Mouse (Mus musculus) neural tube, embryonic 10.5 days (tissue): Measurements from ENCODE around the gene 4930548H24Rik.
"Not testable (repeated sequence)": the region's sequence is repeated elsewhere in the genome, so short reads cannot be mapped to it uniquely, and the experiment has no call there.

ENCODE experiments used
- DNase-seq: peaks from one replicate; pipeline ENCODE4 v3.0.0-alpha.2; 2017; ENCODE audit warnings: low spot score; ENCODE audit errors: extremely low spot score

4930548H24Rik gene

DNA sequence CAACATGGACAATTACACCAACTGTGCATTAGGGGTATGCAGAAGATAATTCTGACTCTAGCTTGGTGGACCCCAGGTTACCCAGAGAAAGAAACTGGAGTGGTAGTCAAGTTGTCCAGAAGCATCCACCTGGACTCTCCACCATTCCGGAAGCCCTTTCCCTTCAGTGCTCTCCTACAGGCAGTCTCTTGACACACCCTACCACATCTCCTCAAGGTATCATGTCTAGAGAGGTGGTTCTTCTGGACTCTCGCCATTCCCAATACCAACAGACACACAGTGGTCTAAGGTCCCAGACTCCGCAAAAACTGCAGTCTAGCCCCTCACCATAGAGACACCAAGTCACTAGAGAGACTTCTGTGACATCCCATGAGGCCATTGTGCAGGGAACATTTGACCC lies at the start of gene 4930548H24Rik:
TSS of gene 4930548H24Rik (plus strand) at position 301 of the 400 bp plus-strand sequence.
- no peak for DNase-seq

DNA sequence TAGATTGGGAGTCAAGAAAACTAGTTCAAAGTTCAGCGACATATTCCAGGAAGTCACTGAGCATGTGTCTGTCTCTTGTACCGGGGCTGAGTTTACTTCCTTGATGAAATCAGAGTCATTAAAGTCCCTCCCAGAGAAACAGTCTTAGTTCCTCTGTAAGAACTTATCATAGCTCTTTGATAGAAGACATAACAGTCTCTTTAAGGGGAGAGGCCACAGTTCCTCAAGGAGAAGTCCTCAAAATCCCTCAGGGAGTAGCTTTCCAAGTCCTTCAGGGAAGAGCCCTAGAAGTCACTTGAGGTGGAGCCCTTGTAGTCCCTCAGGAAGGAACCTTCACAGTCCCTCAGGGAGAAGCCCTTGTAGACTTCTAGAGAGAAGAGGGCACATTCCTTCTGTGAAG lies 34.2 kb upstream of the 4930548H24Rik start:
- DNase-seq: no peak

DNA sequence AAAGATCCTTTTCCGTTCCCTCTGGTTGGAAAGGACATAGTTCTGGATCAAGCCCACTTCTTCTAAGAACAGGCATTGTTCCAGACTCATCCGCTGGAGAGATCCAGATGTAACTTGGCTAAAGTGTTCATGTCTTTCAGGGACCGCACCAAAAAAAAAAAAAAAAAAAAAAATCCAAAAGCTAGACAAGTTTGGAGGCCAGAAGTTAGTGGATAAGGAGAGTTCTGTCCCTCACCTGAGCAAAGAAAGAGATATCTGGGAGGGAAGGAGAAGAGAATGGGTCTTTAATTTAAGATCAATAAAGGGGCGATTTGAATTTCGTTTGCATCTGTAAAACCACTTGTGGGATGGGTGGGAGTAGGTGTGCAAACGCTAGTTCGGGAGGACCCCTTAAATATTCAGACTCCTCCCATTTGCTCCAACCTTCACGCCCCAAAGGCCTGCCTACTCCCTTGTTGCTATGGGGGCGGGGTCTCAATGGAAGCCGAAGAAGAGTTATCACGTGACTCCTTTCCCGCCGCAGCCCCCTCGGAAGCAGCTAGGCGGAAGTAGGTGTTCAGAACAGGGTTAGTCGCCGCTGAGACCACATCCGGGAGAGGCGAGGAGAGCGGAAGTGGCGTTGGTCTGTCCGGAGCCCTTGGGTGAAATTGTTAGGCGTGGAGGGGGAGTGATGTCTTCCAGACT lies 33.5 kb upstream of the 4930548H24Rik start, which contains the start of gene Zfp512:
TSS of gene Zfp512 (plus strand) at position 554 of the 684 bp plus-strand sequence.
- DNase-seq: peak; percentile 97

DNA sequence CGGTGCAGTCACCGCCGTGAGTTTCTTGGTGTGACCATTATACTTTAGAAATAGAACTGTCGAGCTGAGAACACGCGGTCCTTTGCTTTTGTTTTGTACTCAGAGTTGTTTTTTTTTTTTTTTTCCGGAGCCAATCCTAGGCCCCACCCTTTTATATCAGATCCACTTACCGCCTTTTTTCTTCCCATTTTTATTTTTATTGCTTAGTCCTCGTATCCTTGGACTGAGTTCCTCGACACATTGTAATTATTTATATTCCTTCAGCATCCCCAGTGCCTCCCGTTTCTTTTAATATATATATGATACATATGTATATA lies 33.0 kb upstream of the 4930548H24Rik start:
- no peak for DNase-seq

DNA sequence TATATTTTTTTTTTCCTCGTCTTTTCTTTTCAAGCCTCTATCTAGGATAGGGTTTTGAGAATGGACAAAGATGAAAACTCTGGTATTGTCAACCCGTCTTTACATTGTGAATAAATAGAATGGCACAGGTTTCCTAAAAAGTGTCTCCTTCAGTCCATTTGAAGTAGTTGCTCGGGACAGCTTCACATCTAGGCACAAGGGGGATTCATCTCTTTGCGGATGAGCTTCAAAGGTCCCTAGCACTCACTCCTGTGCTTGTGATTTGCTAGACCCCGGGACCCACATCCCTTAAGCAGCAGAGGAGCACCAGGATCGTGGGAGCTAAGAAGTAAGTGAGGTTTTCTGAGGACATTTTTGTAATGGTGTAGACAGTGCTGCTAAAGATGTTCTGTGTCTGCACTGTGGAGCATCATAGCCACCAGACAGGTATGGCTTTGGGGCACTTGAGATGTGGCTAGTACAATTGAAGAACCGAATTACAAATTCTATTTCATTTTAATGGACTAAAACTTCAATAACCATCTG lies 32.6 kb upstream of the 4930548H24Rik start:
- DNase-seq: peak; percentile 23

DNA sequence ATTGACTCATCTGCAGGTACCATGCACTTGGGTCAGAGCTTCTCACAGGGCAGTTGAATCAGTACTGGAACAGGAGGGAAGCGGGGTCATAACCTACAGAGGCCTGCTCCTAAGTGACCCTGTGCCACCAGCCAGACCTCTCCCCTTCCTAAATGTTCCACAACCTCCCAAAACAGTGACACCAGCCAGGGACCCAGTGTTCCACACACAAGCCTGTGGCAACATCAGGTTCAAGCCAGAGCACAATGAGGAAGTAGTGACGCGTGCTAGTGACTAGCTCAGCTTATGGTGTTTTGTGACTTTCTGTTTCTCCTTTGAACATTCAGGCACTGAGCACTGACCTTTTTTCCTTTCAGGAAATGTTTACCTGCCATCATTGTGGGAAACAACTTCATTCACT lies 17.7 kb upstream of the 4930548H24Rik start:
- no peak for DNase-seq

DNA sequence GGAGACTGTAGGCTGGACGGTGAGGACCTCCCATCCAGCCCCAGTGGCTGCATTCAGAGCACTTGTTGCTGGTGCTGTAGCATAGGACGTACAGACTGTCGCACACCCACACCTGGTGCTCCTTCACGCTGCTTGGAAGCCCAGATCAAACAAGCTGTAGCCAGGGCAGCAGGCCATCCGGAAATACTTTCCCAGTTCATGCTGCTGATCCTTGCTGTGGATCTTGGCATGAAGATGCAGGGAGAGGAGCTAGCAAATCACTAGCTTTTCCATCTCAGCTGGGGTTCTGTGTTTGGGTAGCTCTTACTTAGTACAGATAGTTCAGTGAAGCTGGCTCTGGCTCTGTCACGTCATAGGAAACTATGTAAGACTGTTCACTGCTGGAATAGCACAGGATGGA lies 15.8 kb upstream of the 4930548H24Rik start:
- DNase-seq: no peak

DNA sequence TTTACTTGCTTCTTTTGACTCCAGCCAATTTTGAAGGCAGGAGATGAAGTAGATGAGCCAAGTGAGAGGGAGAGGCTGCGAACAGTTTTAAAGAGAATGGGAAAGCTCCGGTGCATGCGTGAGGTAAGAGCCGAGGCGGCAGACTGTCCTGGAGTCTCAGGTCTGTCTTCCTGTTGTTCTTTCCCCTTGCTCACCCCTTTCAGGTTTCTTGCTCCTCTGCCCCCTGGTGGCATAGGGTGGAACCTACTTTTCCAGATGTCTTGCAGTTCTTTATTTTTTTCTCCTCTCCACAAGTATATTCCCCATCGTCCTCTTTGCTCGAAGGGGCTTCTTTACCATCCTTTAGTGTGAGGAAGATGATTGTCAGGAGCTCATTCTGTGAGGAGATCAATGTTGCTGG lies 15.2 kb upstream of the 4930548H24Rik start:
- DNase-seq: peak; percentile 24

DNA sequence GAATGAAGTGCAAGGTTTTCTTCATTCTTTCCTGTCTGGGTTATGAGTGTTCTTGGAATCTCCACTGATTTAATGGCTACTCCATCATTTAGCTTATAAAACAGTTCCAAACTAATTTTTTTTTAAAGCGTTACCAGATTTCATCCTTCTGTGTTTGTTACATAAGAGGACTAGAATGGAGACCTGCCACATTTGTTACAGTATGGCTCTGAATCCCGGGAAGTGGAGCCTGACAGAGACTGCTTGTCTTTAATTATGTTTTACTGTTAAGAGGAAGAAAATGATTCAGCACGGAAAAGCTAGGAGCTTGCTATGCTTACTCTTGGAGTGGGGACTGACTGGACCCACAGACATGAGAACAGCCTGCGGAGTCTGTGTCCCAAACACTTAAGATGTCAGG lies 5.0 kb upstream of the 4930548H24Rik start:
- DNase-seq: no peak

DNA sequence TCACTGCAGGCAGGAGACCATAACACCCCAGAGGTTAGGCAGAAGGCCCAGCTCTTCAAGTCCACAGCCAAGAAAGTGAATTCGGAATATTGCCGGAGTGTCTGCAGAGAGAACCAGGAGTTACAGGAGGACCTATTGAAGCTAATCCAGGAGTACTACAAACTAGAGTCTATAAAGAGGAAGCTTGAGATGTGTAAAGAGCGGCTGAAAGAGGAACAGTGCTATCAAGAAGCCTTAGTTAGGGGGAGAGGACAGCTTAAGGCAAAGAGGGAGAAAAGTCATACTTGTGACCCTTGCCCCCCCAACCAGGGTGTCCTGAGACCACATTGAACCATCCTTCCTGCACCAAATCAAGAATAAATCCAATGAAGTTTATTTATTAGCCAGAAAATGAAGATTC lies 2.3 kb downstream of the 4930548H24Rik start:
- no peak for DNase-seq

DNA sequence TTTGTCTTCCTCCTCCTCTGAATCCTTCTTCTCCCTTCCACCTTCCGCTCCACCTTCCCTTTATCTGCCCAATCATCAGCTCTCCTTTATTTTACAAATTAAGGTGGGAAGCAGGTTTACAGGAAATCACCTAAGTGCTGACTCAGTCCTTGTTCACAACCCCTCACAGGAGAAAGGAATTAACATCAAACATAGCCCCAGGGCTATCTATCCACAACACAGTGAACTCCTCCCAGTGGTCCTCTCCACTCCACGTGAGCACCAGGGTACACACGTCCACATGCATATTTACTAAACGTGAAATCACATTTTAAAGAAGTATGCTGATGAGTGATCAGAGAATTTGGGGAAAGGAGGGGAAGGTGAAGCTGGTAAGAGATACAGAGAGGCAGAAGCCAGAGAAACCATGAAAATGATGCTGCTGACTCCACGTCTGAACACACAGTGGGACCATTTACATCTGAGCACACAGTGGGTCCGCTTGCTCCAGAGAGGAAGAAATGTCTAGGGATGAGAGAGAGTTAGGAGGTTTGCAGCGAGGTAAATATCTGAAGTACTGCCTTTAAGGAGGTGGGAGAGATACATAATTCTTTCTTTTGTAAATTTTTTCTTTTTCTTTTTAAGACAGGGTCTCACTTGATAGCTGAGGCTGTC lies 3.7 kb downstream of the 4930548H24Rik start:
- no peak for DNase-seq

DNA sequence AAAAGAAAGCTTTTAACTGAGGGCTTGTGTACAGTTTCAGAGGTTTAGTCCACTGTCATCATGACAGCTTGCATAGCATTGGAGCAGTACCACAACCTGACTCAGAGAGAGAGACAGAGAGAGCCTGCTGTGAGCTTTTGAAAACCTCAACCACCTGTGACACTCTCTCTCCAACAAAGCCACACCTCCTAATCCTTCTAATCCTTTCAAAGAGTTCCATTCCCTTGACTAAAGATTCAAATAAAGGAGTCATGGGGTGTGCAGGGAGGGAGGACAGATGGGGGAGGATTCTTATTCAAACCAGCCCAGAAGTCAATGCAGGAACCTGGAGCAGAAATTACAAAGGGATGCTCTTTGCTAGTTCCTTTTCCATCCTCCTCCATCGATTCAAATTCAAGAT lies 6.5 kb downstream of the 4930548H24Rik start:
- no peak for DNase-seq

DNA sequence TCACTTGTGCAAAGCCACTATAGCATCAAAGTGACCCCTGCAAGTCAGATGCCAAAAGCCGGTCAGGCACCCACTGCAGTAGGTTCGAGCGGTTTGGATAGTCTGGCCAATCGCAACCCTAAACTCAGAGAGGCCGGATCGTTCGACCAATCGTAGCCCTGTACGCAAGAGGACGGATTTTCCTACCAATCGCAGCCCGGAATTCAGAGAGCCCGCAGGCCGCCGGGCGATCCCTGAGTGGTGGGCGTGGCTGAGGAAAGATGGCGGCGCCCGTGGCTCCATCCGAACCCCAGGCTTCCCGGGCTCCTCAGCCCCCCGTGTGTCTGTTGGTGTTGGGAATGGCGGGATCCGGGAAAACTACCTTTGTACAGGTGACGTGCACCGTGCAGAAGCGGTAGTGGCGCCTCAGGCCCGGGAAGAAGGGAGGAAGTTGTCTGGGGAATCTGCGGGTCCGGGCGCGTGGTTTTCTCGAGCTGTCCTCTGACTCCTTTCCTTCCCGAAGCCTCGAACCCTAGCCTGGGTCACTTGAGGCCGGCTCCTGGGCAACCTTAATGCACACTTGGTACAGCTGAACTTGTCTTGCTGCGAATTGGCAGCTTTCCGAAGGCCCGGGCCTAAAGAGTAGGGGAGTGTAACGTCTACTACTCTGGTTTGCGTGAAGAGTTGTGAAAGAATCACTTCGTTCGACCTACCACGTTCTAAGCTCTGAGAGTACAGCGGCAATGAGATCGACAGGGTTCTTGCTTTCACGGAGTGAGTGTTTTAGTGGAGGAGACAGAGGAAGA lies 9.2 kb downstream of the 4930548H24Rik start, which contains the start of gene Gpn1:
TSS of gene Gpn1 (plus strand) at position 229 of the 785 bp plus-strand sequence.
- DNase-seq: peak; percentile 84

DNA sequence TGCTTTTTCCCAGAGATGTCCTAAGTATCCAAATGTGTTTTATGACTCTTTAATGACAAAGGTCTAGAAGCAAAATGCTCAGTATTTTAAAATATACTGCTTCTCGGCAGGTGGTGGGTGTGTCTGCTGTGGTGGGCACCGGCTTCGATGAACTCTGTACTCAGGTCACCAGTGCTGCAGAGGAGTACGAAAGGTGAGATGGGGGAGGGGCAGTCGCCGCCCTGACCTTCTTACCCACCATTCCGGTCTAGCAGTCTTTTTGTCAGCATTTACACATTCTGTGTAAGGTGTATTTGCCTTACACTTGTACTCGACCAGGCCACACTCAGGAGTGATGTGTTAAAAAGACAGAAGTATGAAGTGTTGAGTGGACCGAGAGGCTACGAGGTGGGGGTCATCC lies 19.3 kb downstream of the 4930548H24Rik start:
- no peak for DNase-seq

DNA sequence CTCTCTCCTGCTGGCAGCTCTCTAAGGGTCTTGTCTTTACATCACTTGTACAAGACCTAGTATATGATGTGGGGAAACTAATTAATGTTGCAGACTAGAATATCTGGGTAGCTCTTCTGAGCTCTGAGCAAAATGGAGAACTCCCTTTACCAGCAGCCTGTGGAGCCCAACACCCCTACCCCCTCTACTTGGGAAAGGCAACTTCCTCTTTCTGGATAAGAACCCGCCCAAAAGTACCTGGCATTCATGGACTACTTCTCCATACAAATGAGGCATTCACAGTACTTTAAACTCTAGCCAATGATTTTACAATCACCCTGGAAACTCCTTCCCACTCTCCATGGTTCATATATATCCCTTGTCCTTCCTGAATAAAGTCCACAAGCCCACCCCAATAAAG lies 26.9 kb downstream of the 4930548H24Rik start:
- DNase-seq: no peak

DNA sequence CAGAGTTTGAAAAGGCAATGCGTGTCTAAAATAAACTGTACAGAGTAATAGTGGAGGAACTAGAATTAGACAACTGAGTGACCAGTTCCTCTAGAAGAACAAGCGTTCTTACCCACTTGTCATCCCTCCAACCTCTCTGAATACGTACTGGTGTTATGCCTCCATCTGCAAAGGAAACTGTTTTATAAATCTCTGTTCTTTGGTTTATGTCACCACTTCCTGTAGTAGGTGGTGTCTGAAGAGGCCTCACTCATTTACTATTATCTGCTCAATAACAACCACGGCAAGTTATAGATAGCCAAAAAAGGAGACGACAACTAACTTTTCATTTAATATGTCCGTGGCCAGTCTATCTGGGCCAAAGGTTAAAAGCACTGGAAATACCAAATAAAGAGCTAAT lies 35.0 kb downstream of the 4930548H24Rik start:
- DNase-seq: no peak

DNA sequence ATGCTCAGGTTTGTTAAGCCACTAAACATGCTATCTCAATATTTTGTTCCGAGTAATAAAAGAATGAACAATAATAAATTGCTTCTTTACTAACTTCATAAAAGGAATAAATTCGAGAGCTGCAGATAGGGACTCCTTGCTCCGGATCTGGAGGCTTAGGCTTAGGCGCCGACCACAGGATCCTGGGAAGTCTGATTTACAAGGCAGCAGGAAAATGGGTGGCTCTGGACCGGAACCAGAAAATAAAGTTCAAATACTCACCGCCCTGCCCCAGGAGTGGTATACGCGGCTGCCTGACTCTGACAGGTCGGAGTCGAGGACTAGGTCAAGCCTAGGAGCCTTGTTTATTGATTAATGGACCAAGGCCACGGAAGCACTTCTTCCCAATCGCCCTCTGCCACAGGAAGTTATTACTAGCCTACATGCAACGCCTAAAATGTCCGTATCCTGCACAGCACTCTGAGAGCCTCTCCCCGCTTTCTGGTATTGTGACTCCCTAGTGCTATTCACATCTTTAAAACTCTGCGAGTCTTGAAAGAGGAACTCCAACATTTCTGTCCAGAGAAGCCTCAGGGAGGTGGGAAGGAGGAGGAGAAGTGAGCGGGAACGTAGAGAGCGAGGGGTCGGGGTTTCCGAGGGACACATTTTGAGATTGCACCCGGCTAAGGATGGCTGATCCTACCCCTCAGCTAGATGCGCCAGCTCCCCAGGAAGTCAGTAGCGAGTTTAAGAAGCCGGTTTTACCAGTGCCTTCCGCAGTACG lies 41.0 kb downstream of the 4930548H24Rik start, which contains the start of gene Slc4a1ap:
TSS of gene Slc4a1ap (plus strand) at position 642 of the 763 bp plus-strand sequence.
- DNase-seq: peak; percentile 83

DNA sequence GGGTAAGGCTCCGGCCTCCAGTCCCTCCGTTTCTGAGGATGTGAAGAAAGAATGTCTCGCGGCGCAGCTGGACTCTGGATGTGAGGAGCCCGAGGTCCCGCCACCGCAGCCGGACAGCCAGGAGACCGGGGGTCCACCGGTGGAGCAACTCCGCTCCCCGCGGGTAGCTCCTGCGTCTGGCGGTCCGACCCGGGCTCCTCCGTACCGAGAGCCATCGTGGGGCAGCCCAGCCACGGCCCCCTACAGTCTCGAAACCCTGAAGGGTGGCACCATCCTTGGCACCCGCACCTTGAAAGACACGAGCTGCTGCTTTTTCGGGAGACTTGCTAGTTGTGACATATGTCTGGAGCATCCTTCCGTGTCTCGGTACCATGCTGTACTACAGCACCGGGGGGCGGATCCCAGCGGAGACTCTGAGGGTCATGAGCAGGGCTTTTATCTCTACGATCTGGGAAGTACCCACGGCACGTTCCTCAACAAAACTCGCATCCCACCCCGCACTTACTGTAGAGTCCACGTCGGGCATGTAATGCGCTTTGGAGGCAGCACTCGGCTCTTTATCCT lies 41.7 kb downstream of the 4930548H24Rik start:
- DNase-seq: no peak

DNA sequence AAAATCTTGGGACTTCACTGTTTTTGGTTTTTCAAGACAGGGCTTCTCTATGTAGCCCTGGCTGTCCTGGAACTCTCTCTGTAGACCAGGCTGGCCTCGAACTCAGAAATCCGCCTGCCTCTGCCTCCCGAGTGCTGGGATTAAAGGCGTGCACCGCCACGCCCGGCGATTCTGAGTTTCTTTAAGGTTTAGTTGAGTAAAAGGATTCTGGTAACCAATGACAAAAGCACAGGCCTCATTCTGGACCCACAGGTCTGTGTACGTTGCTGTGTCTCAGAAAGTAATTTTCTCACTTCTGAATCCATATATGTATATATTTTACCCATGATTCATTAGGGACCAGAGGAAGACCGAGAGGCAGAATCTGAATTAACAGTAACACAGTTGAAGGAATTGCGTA lies 42.2 kb downstream of the 4930548H24Rik start, which contains the start of gene Supt7l:
TSS of gene Supt7l (minus strand) at position 101 of the 400 bp plus-strand sequence.
- not testable (repeated sequence) for DNase-seq

DNA sequence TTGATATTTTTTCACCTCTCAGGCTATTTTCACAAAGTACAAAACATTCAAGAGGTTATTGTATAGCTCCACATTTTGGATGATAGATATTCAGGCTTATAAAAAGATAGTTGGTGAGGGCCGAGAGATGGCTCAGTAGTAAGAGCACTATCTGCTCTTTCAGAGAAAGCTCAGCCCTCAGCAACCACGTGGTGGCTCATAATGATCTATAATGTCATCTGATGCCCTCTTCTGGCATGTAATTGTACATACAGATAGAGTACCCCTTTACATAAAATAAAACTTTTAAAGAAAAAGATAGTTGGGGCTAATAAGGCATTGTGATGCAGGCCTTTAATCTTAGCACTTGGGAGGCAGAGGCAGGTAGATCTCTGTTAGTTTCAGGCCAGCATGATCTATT lies 43.0 kb downstream of the 4930548H24Rik start:
- no peak for DNase-seq

DNA sequence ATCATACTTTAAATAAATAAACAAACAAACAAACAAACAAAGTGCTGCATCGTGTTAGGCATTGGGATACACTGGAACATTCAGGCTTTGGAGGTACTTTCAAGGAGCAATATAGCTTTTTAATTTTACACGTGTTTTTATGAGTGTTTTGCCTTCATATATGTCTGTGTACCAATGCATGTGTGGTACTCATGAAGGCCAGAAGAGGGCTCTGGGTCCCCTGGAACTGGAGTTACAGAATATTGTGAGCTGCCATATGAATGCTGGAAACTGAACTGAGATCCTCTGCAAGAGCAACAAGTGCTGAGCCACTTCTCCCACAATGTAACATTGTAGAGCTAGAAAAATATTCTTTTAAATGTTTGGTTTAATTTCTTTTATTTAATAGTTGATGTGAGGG lies 49.7 kb downstream of the 4930548H24Rik start:
- DNase-seq: no peak
